Mouse (Mus musculus): Measurements from ENCODE around the gene Foxj3. TPM values are rescaled to one million over a fixed set of nuclear protein-coding genes. Genes with fewer than 3 reads are reported as not detected.
"Not testable (repeated sequence)": the region's sequence is repeated elsewhere in the genome, so short reads cannot be mapped to it uniquely, and the experiment has no call there.

The Foxj3 gene
- 10 to 100 TPM; 45.3 to 52.9 TPM for total RNA-seq (2021)
- long read RNA-seq, experiment 1, full-length matches to known transcripts, result 15 of 26 reads
- long read RNA-seq, experiment 1, partial matches to known transcripts, result 3 of 26 reads
- long read RNA-seq, experiment 1, other reads (novel, unspliced or antisense), result 8 of 26 reads
- long read RNA-seq, experiment 2, full-length matches to known transcripts, result 15 of 23 reads
- long read RNA-seq, experiment 2, partial matches to known transcripts, result 3 of 23 reads
- long read RNA-seq, experiment 2, other reads (novel, unspliced or antisense), result 5 of 23 reads

- DNase-seq (ENCODE audit: low spot score in 2 of 2), result not testable (repeated sequence)
These were observed at the start of gene Foxj3 for GRCm38 (mm10) chr4:119536615-119537014. Gene Foxj3 (plus strand): TSS chr4:119537004.

DNA sequence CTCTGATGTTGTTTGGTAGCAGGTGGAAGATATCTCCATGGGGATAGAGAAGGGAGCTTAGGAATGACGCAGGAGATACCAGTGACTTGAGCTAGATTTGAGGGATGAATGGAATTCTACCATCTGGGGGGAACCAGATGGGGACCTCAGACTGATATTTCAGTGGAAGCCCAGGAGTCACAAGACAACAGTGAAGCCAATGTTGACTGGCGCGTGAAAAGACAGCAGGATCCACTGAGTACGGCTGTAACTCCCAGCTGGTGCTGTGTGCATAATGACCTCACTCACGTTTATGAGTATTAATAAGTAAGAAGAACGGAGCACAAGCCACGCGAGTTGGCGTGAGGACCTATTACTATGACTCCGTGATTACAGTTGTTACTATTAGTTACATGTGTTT is 47.1 kb upstream of the Foxj3 start:
- DNase-seq (ENCODE audit: low spot score in 2 of 2), result no peak

- DNase-seq (ENCODE audit: low spot score in 2 of 2), result no peak
These were observed 46.0 kb upstream of the Foxj3 start for GRCm38 (mm10) chr4:119490806-119491205.

DNA sequence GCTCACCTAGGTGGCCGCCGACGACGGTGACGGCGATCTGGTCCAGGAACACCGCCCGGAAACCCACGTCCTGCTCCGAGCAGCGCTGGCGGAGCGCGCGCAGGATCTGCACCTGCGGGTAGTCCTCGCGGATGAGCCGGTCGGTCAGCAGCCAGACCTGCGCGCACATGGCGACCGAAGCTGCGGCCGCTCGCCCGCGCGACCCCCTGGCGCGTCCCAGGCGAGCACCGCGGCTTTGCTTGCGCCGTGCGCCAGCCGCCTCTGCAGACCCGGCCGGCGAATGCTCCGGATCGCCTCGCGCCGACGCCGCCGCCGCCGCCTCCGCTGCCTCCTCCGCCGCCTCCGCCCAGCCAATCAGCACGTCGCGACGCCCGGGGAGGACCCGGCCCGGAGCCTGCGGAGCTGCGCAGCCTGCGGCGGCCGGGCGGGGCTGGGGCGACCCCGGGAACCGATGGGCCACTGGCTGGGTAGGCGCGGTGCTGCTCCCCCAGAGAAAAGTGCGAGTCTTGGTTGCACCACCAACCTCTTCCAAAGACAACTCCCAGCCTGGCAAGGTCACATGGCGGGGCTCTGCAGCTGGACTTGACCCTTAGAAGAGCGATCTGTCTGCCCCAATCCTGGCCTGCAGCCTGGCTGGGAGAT is 44.4 kb upstream of the Foxj3 start, which contains the start of gene Rimkla:
TSS of gene Rimkla (minus strand) at position 338 of the 642 bp plus-strand sequence.
- DNase-seq (ENCODE audit: low spot score in 2 of 2), result peak; percentile 47 to 67

GRCm38 (mm10) chr4:119492933-119493327 is 43.9 kb upstream of the Foxj3 start:
- DNase-seq (ENCODE audit: low spot score in 2 of 2), result no peak

DNA sequence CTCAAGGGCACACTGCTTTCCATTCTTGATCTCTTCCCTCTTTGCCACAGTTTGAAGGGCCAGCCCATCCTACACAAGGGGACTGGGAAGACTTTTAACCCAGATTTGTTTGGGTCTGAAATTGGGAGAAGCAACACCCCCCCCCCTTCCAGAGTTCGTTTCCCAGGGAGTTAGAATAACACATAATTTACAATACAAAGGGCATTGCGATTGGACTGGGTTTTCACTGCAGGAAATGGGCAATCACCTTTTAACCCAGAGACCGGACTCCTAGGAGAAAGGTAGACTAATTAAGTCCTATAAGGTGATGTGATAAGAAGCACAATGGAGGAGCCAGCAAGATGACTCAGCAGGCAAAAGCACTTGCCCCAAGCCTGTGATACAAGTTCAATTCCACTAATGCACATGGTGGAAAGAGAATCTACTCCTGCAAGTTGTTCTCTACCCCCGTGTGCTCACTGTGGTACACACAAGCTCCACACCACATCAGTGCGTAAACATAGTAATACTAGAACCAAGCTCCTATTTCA is 38.4 kb upstream of the Foxj3 start:
- no peak for DNase-seq (ENCODE audit: low spot score in 2 of 2)

DNA sequence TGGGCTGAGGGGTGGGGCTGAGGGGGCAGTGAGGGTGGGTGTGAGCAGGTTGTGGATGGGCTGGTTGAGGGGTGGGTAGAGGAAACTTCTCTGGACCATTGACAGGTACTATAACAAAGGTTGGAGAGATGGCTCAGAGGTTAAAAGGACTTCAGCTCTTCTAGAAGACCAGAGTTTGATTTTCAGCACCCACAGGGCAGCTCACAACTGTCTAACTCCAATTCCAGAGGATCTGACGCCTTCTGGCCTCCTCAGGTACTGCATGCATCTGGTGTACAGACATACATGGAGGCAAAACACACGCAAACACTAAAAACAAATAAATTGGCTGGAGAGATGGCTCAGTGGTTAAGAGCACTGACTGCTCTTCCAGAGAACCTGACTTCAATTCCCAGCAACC is 25.2 kb upstream of the Foxj3 start:
- no peak for DNase-seq (ENCODE audit: low spot score in 2 of 2)

GRCm38 (mm10) chr4:119512731-119513141 is 24.1 kb upstream of the Foxj3 start:
- no peak for DNase-seq (ENCODE audit: low spot score in 2 of 2)

- no peak for DNase-seq (ENCODE audit: low spot score in 2 of 2)
These were observed 13.2 kb upstream of the Foxj3 start for GRCm38 (mm10) chr4:119523575-119523974.

GRCm38 (mm10) chr4:119524010-119524409 is 12.8 kb upstream of the Foxj3 start:
- no peak for DNase-seq (ENCODE audit: low spot score in 2 of 2)

GRCm38 (mm10) chr4:119524466-119524865 is 12.3 kb upstream of the Foxj3 start:
- DNase-seq (ENCODE audit: low spot score in 2 of 2), result no peak

- no peak for DNase-seq (ENCODE audit: low spot score in 2 of 2)
These were observed 10.4 kb upstream of the Foxj3 start for GRCm38 (mm10) chr4:119526329-119526845.

- no peak for DNase-seq (ENCODE audit: low spot score in 2 of 2)
These were observed 5.0 kb upstream of the Foxj3 start for GRCm38 (mm10) chr4:119531813-119532212.

DNA sequence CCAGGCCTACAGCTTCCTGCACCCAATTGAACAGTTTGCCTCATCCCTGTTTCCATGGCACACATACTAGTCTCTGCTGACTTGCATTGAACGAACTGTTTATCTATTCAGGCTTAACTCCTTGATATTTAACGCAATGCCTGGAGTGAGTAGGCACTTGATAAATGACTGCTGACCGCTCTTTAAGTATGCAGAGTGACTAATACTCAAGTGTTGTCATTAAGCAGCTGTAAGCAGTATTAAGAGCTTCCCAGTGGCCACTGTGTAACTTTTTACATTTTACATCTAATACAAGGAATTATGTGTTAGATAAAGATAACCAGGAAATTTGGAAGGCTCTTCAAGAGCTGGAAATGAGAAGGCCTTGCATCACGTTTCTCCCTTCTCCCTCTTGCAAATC is 1.7 kb upstream of the Foxj3 start:
- DNase-seq (ENCODE audit: low spot score in 2 of 2), result no peak

- no peak for DNase-seq (ENCODE audit: low spot score in 2 of 2)
These were observed 632 bp downstream of the Foxj3 start for GRCm38 (mm10) chr4:119537436-119537835.

DNA sequence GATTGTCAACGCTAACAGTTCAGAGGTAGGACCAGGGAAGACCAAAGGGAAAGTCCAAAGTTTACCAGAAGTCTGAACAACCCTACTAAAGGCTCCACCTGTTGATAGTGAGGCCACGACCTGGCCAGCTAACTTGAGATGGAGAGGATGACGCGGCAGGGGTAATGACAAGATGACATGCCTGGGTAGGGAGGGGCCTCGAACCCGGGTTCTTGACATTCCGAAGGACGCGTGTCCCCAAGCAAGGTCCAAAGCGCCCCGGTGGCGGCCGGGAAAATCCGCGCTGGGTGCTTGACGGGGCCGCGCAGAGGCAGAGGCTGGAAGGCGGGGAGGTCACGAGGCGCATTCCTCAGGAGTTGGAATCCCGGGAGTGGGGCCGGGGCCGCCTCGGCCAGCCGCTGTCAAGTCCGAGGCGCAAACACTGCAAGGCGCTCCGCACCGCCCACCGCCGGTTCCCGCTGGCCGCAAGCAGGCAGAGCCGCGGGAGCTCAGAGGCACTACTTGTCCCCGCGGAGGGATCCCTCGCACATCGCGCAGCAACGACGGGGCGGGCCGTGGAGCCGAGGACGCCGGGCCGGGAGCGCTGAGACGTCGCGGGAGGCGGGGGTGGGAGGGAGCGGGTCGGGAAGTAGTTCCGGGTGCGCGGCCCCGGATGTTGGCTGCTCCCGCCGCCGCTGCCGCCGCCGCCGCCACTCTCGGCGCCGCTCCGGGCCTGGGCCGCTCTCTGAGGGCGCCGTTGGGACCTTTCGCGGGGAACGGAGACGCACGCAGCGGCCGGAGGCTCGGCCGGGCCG is 2.4 kb downstream of the Foxj3 start, which contains the start of gene Frg2f1:
TSS of gene Frg2f1 (minus strand) at position 499 of the 794 bp plus-strand sequence.
- DNase-seq (ENCODE audit: low spot score in 2 of 2), result peak; percentile 94 to 97

DNA sequence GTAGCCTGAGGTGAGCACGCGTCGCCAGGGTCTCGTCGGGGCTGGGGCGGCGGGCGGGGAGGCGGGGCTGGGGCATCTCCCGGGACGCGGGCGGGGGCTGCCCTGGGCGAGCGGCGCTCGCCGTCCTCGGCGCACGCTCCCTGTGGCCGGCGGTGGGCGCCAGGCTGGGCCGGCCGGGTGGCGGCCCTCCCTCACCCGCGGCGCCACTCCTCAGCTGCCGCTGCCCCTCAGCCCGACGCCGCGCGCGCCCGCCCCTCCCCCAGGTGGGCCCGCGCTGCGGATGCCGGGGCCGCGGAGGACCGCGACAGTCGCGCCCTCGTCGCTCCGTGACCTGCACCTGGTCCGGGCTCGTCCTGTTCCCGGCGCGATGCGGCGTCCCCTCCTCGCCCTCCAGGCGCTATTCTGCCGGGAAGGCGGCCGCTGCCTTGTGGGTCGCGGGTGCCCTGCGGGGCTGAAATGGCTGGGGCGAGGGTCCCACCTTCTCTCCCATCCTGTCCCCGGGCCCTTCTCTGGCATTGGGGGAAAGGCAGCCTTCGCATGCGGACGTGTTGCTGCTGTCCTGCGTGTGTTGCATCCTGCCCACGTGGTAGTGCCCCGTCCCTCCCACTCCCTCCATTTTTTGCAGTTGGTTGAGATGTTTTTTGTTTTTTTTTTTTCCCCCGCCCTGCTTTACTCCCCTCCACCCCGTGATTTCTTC is 3.2 kb downstream of the Foxj3 start:
- peak; percentile 37 to 65 for DNase-seq (ENCODE audit: low spot score in 2 of 2)

- DNase-seq (ENCODE audit: low spot score in 2 of 2), result no peak
These were observed 3.7 kb downstream of the Foxj3 start for GRCm38 (mm10) chr4:119540533-119540890.

GRCm38 (mm10) chr4:119550864-119551263 is 14.1 kb downstream of the Foxj3 start:
- no peak for DNase-seq (ENCODE audit: low spot score in 2 of 2)

GRCm38 (mm10) chr4:119555466-119555865 is 18.7 kb downstream of the Foxj3 start:
- DNase-seq (ENCODE audit: low spot score in 2 of 2), result no peak

DNA sequence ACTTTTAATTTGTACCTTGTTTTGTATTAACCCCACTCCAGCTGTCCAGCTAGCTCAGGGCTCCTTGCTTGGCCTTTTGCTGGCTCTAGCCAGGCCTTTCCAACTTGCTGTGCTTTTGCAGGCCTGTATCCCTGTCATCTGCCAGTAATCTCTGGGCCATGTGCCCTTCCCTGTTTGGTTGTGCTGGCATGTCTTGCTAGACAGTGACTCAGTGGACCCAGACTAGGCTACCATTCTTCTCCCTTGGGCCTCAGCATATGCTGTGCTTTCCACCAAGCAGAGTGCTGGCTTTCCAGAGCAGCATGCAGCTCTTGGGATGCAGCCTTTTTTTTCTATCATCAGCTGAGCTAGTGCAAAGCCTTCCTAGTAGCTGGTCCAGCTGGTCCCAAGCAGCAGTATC is 26.3 kb downstream of the Foxj3 start:
- no peak for DNase-seq (ENCODE audit: low spot score in 2 of 2)
